Mouse (Mus musculus) spleen, postnatal 4 days (tissue): ENCODE data around the gene Gm11042.

Source experiments
- DNase-seq, 2 experiments: peaks; one replicate each; pipeline ENCODE4 v3.0.0; 2022; ENCODE audit warnings: low spot score in 2 of 2

The Gm11042 gene

GRCm38 (mm10) chr12:74284020-74284684 lies 32.0 kb downstream of the Gm11042 start:
- no peak for DNase-seq

DNA sequence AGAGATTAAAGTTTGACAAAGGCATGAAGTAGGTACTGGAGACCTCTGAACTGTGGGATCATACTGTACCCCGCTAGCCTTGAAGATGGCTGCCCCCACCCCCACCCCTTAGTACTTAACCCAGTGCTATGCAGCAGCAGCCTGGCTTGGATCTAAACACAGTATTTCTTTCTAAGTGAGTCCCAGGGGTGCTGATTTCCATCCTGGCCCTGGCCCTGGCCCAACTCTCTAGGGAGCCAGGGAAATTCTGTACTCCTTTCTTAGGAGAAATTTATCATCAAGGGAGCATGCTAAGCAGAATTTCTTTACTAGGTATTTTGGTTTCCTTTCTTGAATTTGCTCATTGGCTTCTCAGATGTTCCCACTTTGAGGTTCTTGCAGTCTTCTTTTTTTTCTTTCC lies 33.3 kb downstream of the Gm11042 start:
- no peak for DNase-seq

GRCm38 (mm10) chr12:74281403-74281802 lies 34.8 kb downstream of the Gm11042 start:
- no peak for DNase-seq

- DNase-seq, result no peak
Observed at GRCm38 (mm10) chr12:74277265-74277664, 38.9 kb downstream of the Gm11042 start.

DNA sequence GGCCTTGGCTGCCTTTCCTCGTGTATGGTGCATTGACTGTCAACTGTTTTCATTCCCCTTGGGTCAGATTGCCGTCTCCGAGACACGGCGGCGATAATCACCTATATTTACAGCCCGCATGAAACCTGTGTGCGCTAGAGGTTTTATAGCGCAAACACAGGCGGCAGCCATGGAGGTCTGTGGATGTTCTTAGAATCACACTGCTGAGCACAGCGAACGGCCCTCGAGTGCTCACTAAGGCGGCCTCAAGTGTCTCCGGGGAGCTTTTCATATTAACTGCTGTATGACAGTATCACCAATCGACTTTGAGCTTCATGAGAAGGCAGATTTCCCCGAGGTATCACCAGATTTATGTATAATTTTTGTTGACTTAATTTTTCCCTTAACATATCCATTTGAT lies 43.6 kb downstream of the Gm11042 start:
- DNase-seq, result no peak

- no peak for DNase-seq
Observed at GRCm38 (mm10) chr12:74268644-74269285, 47.4 kb downstream of the Gm11042 start.

DNA sequence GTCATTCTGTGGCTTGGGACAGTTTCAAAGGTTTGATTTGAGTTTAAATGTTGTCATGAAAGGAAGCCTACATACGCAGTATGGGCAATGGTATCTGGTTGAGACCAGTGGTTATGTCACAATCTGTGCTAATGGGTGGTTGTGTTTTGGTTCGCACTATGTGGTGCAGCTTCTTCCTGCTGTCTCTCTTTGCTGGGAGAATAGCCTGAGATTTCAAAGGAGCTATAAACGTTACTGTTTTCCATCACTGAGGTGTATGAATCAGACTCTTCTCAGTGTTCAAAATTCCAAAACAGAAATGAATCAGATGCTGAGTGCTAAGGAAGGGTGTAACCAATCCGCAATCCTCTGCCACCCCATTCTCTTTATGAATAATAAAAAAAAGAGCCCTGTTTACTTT lies 49.1 kb downstream of the Gm11042 start:
- DNase-seq, result no peak
